Mouse (Mus musculus) CD4-positive, CD25-positive, alpha-beta regulatory T cell, adult 4 months (primary cell): ENCODE data around the gene A830031A19Rik. TPM values are rescaled to one million over a fixed set of nuclear protein-coding genes. Genes with fewer than 3 reads are reported as not detected.
A peak's percentile ranks its signal among the peaks of the same experiment; 100 is the strongest.

Experiments
- ATAC-seq: one replicate; pipeline ENCODE4 v1.8.0; 2017
- polyA plus RNA-seq, 2 experiments: library from polyadenylated mRNA; unstranded; fragments of 100-300 nt; shearing (Covaris generic); gene quantifications; one replicate each; pipeline ENCODE4 v1.2.1; 2017

A830031A19Rik gene
- polyA plus RNA-seq, 2 experiments from 2014 or later, result not detected

GRCm38 (mm10) chr11:24076821-24077730, 2.2 kb upstream of the A830031A19Rik start:
- ATAC-seq, result no peak

GRCm38 (mm10) chr11:24076127-24076650, 1.3 kb upstream of the A830031A19Rik start:
- peak; percentile 53 for ATAC-seq

- ATAC-seq, result no peak
Observed at GRCm38 (mm10) chr11:24075486-24076126, 752 bp upstream of the A830031A19Rik start.

- ATAC-seq, result no peak
Observed at GRCm38 (mm10) chr11:24074021-24074591, 748 bp downstream of the A830031A19Rik start.

GRCm38 (mm10) chr11:24065313-24065712, 9.5 kb downstream of the A830031A19Rik start:
- no peak for ATAC-seq

- no peak for ATAC-seq
Observed at GRCm38 (mm10) chr11:24064221-24064620, 10.6 kb downstream of the A830031A19Rik start.

- ATAC-seq, result no peak
Observed at GRCm38 (mm10) chr11:24062495-24063096, 12.3 kb downstream of the A830031A19Rik start.

GRCm38 (mm10) chr11:24061819-24062218, 13.0 kb downstream of the A830031A19Rik start:
- ATAC-seq, result no peak

GRCm38 (mm10) chr11:24060428-24060827, 14.4 kb downstream of the A830031A19Rik start:
- no peak for ATAC-seq

GRCm38 (mm10) chr11:24059137-24059536, 15.7 kb downstream of the A830031A19Rik start:
- no peak for ATAC-seq

GRCm38 (mm10) chr11:24052882-24053281, 22.0 kb downstream of the A830031A19Rik start:
- no peak for ATAC-seq

- no peak for ATAC-seq
Observed at GRCm38 (mm10) chr11:24050032-24050757, 24.7 kb downstream of the A830031A19Rik start.

GRCm38 (mm10) chr11:24049226-24050031, 25.4 kb downstream of the A830031A19Rik start:
- ATAC-seq, result no peak

- ATAC-seq, result no peak
Observed at GRCm38 (mm10) chr11:24044025-24044424, 30.8 kb downstream of the A830031A19Rik start.

- ATAC-seq, result no peak
Observed at GRCm38 (mm10) chr11:24020760-24021159, 54.1 kb downstream of the A830031A19Rik start.

- no peak for ATAC-seq
Observed at GRCm38 (mm10) chr11:24018783-24019182, 56.1 kb downstream of the A830031A19Rik start.

GRCm38 (mm10) chr11:24016647-24017179, 58.1 kb downstream of the A830031A19Rik start:
- ATAC-seq, result no peak

GRCm38 (mm10) chr11:24016049-24016448, 58.8 kb downstream of the A830031A19Rik start:
- no peak for ATAC-seq

GRCm38 (mm10) chr11:24014642-24015041, 60.2 kb downstream of the A830031A19Rik start:
- ATAC-seq, result no peak

- ATAC-seq, result no peak
Observed at GRCm38 (mm10) chr11:24012301-24012700, 62.6 kb downstream of the A830031A19Rik start.

GRCm38 (mm10) chr11:24008976-24009375, 65.9 kb downstream of the A830031A19Rik start:
- no peak for ATAC-seq
